Mouse (Mus musculus) left cerebral cortex, postnatal 25 days (tissue): Measurements from ENCODE around the gene Rsph1. TPM values are rescaled to one million over a fixed set of nuclear protein-coding genes. Genes with fewer than 3 reads are reported as not detected.

Experiments
- DNase-seq, 2 experiments: peaks; one replicate each; pipeline ENCODE4 v3.0.0; 2022; ENCODE audit warnings: low spot score in 2 of 2, mixed read lengths in 1 of 2
- intact Hi-C: fragments of 180-260 bp; cut with DNase I; formaldehyde crosslinking; loops from one replicate; pipeline ENCODE4 v1.15.1; 2025
- total RNA-seq, 2 experiments: library from RNA; stranded (reverse); gene quantifications; 2 replicates each; pipeline ENCODE4 v1.2.3; 2021

Gene Rsph1
- total RNA-seq, 2 experiments from 2014 or later, result 16.7 to 17.7 TPM

GRCm38 (mm10) chr17:31226368-31226767, 50.8 kb downstream of the Rsph1 start:
- peak; percentile 36 to 81 for DNase-seq
- intact Hi-C loops, result no loop called here

GRCm38 (mm10) chr17:31224591-31224990, 52.6 kb downstream of the Rsph1 start:
- DNase-seq, result no peak
- intact Hi-C loops, result no loop called here

GRCm38 (mm10) chr17:31223835-31224234, 53.3 kb downstream of the Rsph1 start:
- intact Hi-C loops, result no loop called here
- DNase-seq, result no peak

GRCm38 (mm10) chr17:31222810-31223310, 54.3 kb downstream of the Rsph1 start:
- intact Hi-C loops, result no loop called here
- no peak for DNase-seq

GRCm38 (mm10) chr17:31216068-31216955, 60.9 kb downstream of the Rsph1 start:
- intact Hi-C loops, result no loop called here

GRCm38 (mm10) chr17:31211881-31212280, 65.3 kb downstream of the Rsph1 start:
- DNase-seq, result no peak
- intact Hi-C loops, result no loop called here

More at GRCm38 (mm10) chr17:31216068-31216955, 60.9 kb downstream of the Rsph1 start:
- DNase-seq, result no peak

- intact Hi-C loops, result no loop called here
- no peak for DNase-seq
Measured at GRCm38 (mm10) chr17:31210299-31210698, 66.9 kb downstream of the Rsph1 start.

- DNase-seq, result no peak
- intact Hi-C loops, result no loop called here
Measured at GRCm38 (mm10) chr17:31209376-31209930, 67.7 kb downstream of the Rsph1 start.

- intact Hi-C loops, result no loop called here
- no peak for DNase-seq
Measured at GRCm38 (mm10) chr17:31208654-31209053, 68.5 kb downstream of the Rsph1 start.

GRCm38 (mm10) chr17:31207771-31208334, 69.3 kb downstream of the Rsph1 start, which contains the start of gene Ubash3a:
Gene Ubash3a, plus strand, starts transcription at chr17:31207873.
- DNase-seq, result no peak
- intact Hi-C loops, result no loop called here

Other genes starting within 250 kb of the Rsph1 start
- 10 to 100 TPM; 61.4 to 65.9 TPM for gene Abcg1, start 219.7 kb downstream of the Rsph1 start, total RNA-seq
- gene Tff3, start 147.7 kb downstream of the Rsph1 start, total RNA-seq, result not detected
- gene Tff2, start 133.1 kb downstream of the Rsph1 start, total RNA-seq, result not detected
- gene Tff1, start 112.1 kb downstream of the Rsph1 start, total RNA-seq, result not detected
- gene Tmprss3, start 78.4 kb downstream of the Rsph1 start, total RNA-seq, result under 1 TPM in 1 of 2 experiments, not detected in 1; 0.14 TPM
- not detected for gene Ubash3a, start 69.5 kb downstream of the Rsph1 start, total RNA-seq
- 1 to 10 TPM; 6.7 to 9.9 TPM for gene Slc37a1, start 9.4 kb upstream of the Rsph1 start, total RNA-seq
- 10 to 100 TPM; 23.5 to 24.8 TPM for gene Pde9a, start 108.8 kb upstream of the Rsph1 start, total RNA-seq
- 10 to 100 TPM; 25.4 to 25.6 TPM for gene Wdr4, start 242.6 kb upstream of the Rsph1 start, total RNA-seq
- gene Ndufv3, start 242.7 kb upstream of the Rsph1 start, total RNA-seq, result 100 to 1,000 TPM; 265 to 268 TPM